Mouse (Mus musculus): ENCODE measurements at regions not wholly inside any gene's neighbourhood (a gene's known extent, or its start where the extent isn't known, plus 50 kb on each side); places are given as distances from the start of the nearest gene placed in this dataset.

DNA sequence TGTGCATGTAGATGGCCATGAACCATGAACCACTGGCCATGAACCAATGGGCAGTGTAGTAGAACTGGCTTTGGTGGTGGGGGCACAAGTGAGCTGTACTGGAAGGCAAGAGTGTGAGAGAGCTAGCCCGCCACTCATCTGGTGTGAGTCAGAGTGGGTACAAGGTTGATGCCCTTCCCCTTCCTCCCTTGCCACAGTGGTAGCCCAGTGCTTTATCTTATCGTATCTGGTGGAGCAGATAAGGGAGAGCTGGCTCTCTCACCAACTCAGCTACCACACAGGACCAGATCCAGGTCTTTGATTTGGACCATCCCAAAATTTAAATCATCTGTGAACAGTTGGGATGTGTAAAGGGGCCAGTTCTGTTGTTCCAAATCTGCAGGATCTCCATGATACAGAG, 173.9 kb downstream of the Kdr start:
- TF ChIP-seq POLR2A (IDR thresholded peaks at IDR 0.05; ENCODE audit: low read depth, low read length): no peak
- no peak for TF ChIP-seq CTCF (IDR thresholded peaks at IDR 0.05; ENCODE audit: extremely low read depth, insufficient read length, insufficient replicate concordance, low read depth, low read length)

Measured in small intestine, adult 2 months (tissue).